Mouse (Mus musculus) forebrain, embryonic 16.5 days (tissue): ENCODE measurements around the gene Ehd3. TPM values are rescaled to one million over a fixed set of nuclear protein-coding genes. Genes with fewer than 3 reads are reported as not detected.

Experiments
- ATAC-seq: fragments of 200-750 bp; cut with Nextera tagmentation; 2 replicates; pipeline ENCODE4 v1.8.0; 2017; ENCODE audit warnings: mild to moderate bottlenecking, moderate library complexity
- H3K27ac ChIP-seq: fragments of 300-500 bp; sonication (generic); 2 replicates; pipeline ENCODE4 v1.5.1; 2014; ENCODE audit warnings: low read length, control low read depth
- H3K27me3 ChIP-seq: fragments of 300-500 bp; sonication (generic); replicated peaks from 2 replicates; pipeline ENCODE4 v1.6.1; 2014; ENCODE audit warnings: low read length; ENCODE audit not compliant: control insufficient read depth, insufficient read depth
- H3K36me3 ChIP-seq: fragments of 300-500 bp; sonication (generic); 2 replicates; pipeline ENCODE4 v1.6.1; 2014; ENCODE audit not compliant: control insufficient read depth, insufficient read depth
- H3K4me1 ChIP-seq: fragments of 300-500 bp; sonication (generic); replicated peaks from 2 replicates; pipeline ENCODE4 v1.6.1; 2014; ENCODE audit warnings: low read length; ENCODE audit not compliant: control insufficient read depth, insufficient read depth
- H3K4me2 ChIP-seq: fragments of 300-500 bp; sonication (generic); 2 replicates; pipeline ENCODE4 v1.6.1; 2014; ENCODE audit warnings: mild to moderate bottlenecking, low read length, control low read depth
- H3K4me3 ChIP-seq: fragments of 300-500 bp; sonication (generic); replicated peaks from 2 replicates; pipeline ENCODE4 v1.5.1; 2014; ENCODE audit warnings: mild to moderate bottlenecking, low read length, control low read depth
- H3K9ac ChIP-seq: fragments of 300-500 bp; sonication (generic); replicated peaks from 2 replicates; pipeline ENCODE4 v1.6.1; 2014; ENCODE audit warnings: low read depth, low read length, control low read depth
- H3K9me3 ChIP-seq: fragments of 300-500 bp; sonication (generic); 2 replicates; pipeline ENCODE4 v1.6.1; 2016; ENCODE audit warnings: low read length; ENCODE audit not compliant: control insufficient read depth
- WGBS: fragments of 180-500 bp; shearing (Covaris S2); extraction: QIAGEN DNeasy Blood & Tissue Kit; methylation state at CpG from one replicate; pipeline ENCODE4 v1.1.7; 2014; 5-methylcytosine and 5-hydroxymethylcytosine counted together
- polyA plus RNA-seq: library from polyadenylated mRNA; unstranded; fragments of >200 nt; fragmentation: Nextera tagmentation; extraction: Ambion mirVana; gene quantifications from 2 replicates; pipeline ENCODE4 v1.2.1, GENCODE M21; 2015

Ehd3 gene
- 12.2 and 12.8 TPM in 2 replicates for polyA plus RNA-seq

GRCm38 (mm10) chr17:73803521-73804184 is at the start of gene Ehd3:
TSS of gene Ehd3 (plus strand) at chr17:73804134.
- 87% methylated on average over 5 of the region's 5 CpGs for WGBS
- Histone ChIP-seq H3K4me3 (peak within 1 kb of the TSS; percentile 71), H3K27ac (peak within 1 kb of the TSS; percentile 81), H3K27me3 (no peaks in the 10 kb centered on the region), H3K4me1 (peaks cover 12% of the 10 kb centered on the region), H3K9me3 (no peaks in the 10 kb centered on the region), H3K9ac (peak within 1 kb of the TSS; percentile 79), H3K36me3 (no peaks in the 10 kb centered on the region), H3K4me2 (peak within 1 kb of the TSS; percentile 84)
- ATAC-seq = no peak

GRCm38 (mm10) chr17:73770964-73771363 is 33.0 kb upstream of the Ehd3 start:
- no peak overlapping the region for H3K27ac ChIP-seq
- WGBS = 25% methylated on average over 8 of the region's 8 CpGs

GRCm38 (mm10) chr17:73786642-73787311 is 17.2 kb upstream of the Ehd3 start:
- no peak for ATAC-seq
- WGBS = 88% methylated on average over 8 of the region's 8 CpGs
- Histone ChIP-seq H3K4me1 (peaks cover 4% of the 10 kb centered on the region), H3K36me3 (no peaks in the 10 kb centered on the region), H3K27me3 (no peaks in the 10 kb centered on the region), H3K4me3 (no peak overlapping the region), H3K9ac (no peak overlapping the region), H3K9me3 (no peaks in the 10 kb centered on the region), H3K4me2 (no peak overlapping the region), H3K27ac (no peak overlapping the region)

More at GRCm38 (mm10) chr17:73770964-73771363, 33.0 kb upstream of the Ehd3 start:
- Histone ChIP-seq H3K4me2 (no peak overlapping the region), H3K9me3 (no peaks in the 10 kb centered on the region), H3K9ac (no peak overlapping the region), H3K4me3 (no peak overlapping the region), H3K36me3 (no peaks in the 10 kb centered on the region), H3K4me1 (peaks cover 4% of the 10 kb centered on the region; the same call in 1 of the 2 replicates), H3K27me3 (no peaks in the 10 kb centered on the region)
- ATAC-seq = peak; percentile 67

- WGBS = 19% methylated on average over 12 of the region's 12 CpGs
- Histone ChIP-seq H3K27ac (no peak overlapping the region), H3K4me3 (no peak overlapping the region), H3K36me3 (no peaks in the 10 kb centered on the region), H3K9ac (no peak overlapping the region), H3K4me1 (peaks cover 4% of the 10 kb centered on the region), H3K4me2 (no peak overlapping the region), H3K9me3 (no peaks in the 10 kb centered on the region), H3K27me3 (no peaks in the 10 kb centered on the region)
- ATAC-seq = no peak
Observed at GRCm38 (mm10) chr17:73790284-73791020, 13.5 kb upstream of the Ehd3 start.

- no peak for ATAC-seq
- Histone ChIP-seq H3K36me3 (no peaks in the 10 kb centered on the region), H3K4me3 (no peak overlapping the region), H3K4me2 (no peak overlapping the region), H3K4me1 (no peaks in the 10 kb centered on the region), H3K9ac (no peak overlapping the region), H3K27ac (no peak overlapping the region), H3K27me3 (no peaks in the 10 kb centered on the region), H3K9me3 (no peaks in the 10 kb centered on the region)
- WGBS = 83% methylated on average over 6 of the region's 6 CpGs
Observed at GRCm38 (mm10) chr17:73796789-73797188, 7.1 kb upstream of the Ehd3 start.

GRCm38 (mm10) chr17:73797706-73798105 is 6.2 kb upstream of the Ehd3 start:
- WGBS = 93% methylated on average over 4 of the region's 4 CpGs
- no peaks in the 10 kb centered on the region for H3K36me3 ChIP-seq
- no peak for ATAC-seq

GRCm38 (mm10) chr17:73804592-73805271 is 798 bp downstream of the Ehd3 start:
- WGBS = 0% methylated on average over 45 of the region's 45 CpGs
- peak overlapping the region; percentile 84 for H3K4me2 ChIP-seq
- ATAC-seq = peak; percentile 99

More at GRCm38 (mm10) chr17:73797706-73798105, 6.2 kb upstream of the Ehd3 start:
- H3K4me2 ChIP-seq = no peak overlapping the region
- H3K4me3 ChIP-seq = no peak overlapping the region
- H3K9me3 ChIP-seq = no peaks in the 10 kb centered on the region
- H3K9ac ChIP-seq = no peak overlapping the region
- H3K27ac ChIP-seq = no peak overlapping the region
- no peaks in the 10 kb centered on the region for H3K27me3 ChIP-seq
- no peaks in the 10 kb centered on the region for H3K4me1 ChIP-seq

GRCm38 (mm10) chr17:73806331-73806730 is 2.4 kb downstream of the Ehd3 start:
- no peak for ATAC-seq
- Histone ChIP-seq H3K4me2 (peak overlapping the region; percentile 84; the same call in 1 of the 2 replicates), H3K36me3 (no peaks in the 10 kb centered on the region), H3K27ac (no peak overlapping the region), H3K4me3 (no peak overlapping the region), H3K27me3 (no peaks in the 10 kb centered on the region), H3K9me3 (no peaks in the 10 kb centered on the region), H3K4me1 (peaks cover 12% of the 10 kb centered on the region), H3K9ac (no peak overlapping the region)
- WGBS = 86% methylated on average over 6 of the region's 6 CpGs

More at GRCm38 (mm10) chr17:73804592-73805271, 798 bp downstream of the Ehd3 start:
- Histone ChIP-seq H3K27me3 (no peaks in the 10 kb centered on the region), H3K27ac (peak overlapping the region; percentile 81), H3K4me3 (peak overlapping the region; percentile 71), H3K36me3 (no peaks in the 10 kb centered on the region), H3K9ac (peak overlapping the region; percentile 79), H3K4me1 (peaks cover 12% of the 10 kb centered on the region), H3K9me3 (no peaks in the 10 kb centered on the region)
